Mouse (Mus musculus) testis, adult 2 months (tissue): ENCODE measurements around the gene Anapc5. TPM values are rescaled to one million over a fixed set of nuclear protein-coding genes. Genes with fewer than 3 reads are reported as not detected.
A peak's percentile ranks its signal among the peaks of the same experiment; 100 is the strongest.

Experiments used
- H3K27ac ChIP-seq: fragments of 200-500 bp; 2 replicates; pipeline ENCODE4 v1.5.1; 2012; ENCODE audit warnings: low read depth, low read length; ENCODE audit not compliant: control insufficient read depth, insufficient read depth
- H3K27me3 ChIP-seq: fragments of 200-500 bp; 2 replicates; pipeline ENCODE4 v1.6.1; 2012; ENCODE audit warnings: mild to moderate bottlenecking, low read length, moderate library complexity; ENCODE audit not compliant: control insufficient read depth, insufficient read depth
- H3K36me3 ChIP-seq: fragments of 200-500 bp; 2 replicates; pipeline ENCODE4 v1.6.1; 2012; ENCODE audit warnings: mild to moderate bottlenecking, low read length; ENCODE audit not compliant: control insufficient read depth, insufficient read depth
- H3K4me1 ChIP-seq: fragments of 200-500 bp; 2 replicates; pipeline ENCODE4 v1.6.1; 2012; ENCODE audit warnings: low read length; ENCODE audit not compliant: control insufficient read depth, insufficient read depth
- H3K4me3 ChIP-seq: fragments of 200-500 bp; 2 replicates; pipeline ENCODE4 v1.5.1; 2012; ENCODE audit warnings: low read depth, mild to moderate bottlenecking, low read length, moderate library complexity, mixed read lengths; ENCODE audit not compliant: control insufficient read depth
- CTCF ChIP-seq: fragments of 200-500 bp; IDR thresholded peaks from 2 replicates; pipeline ENCODE4 v1.5.1; 2012; ENCODE audit warnings: low read depth, mild to moderate bottlenecking, inconsistent platforms, low read length, moderate library complexity; ENCODE audit not compliant: control insufficient read depth, insufficient read depth, insufficient replicate concordance
- POLR2A ChIP-seq: fragments of 200-500 bp; IDR thresholded peaks from 2 replicates; pipeline ENCODE4 v1.6.1; 2012; ENCODE audit warnings: low read depth, mild to moderate bottlenecking, inconsistent platforms, low read length, moderate library complexity; ENCODE audit not compliant: control insufficient read depth
- polyA plus RNA-seq: library from polyadenylated mRNA; depleted of rRNA; stranded (reverse); fragments of >200 nt; gene quantifications from 2 replicates; pipeline ENCODE4 v1.2.3, GENCODE M21; 2012

The Anapc5 gene
- polyA plus RNA-seq, 1 experiment = 115 TPM

DNA sequence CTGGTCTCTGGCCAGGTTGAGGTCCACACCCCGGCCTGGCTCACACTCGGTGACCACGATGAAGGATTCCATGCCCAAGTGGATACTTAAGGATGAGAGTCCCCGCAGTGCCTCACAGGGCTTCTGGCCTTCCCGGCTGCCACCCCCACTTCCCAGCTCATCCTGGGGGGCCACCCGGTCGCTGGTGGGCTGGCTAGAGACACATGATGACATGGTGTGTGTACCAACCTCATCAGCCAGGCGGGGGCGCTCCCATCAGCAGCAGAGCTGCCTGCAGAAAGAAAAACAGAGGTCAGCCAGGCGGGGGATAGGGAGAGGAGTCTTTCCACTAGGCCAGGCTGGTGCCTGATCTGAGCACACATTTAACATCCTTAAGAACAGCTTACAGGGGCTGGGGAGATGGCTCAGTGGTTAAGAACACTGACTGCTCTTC, 57.1 kb downstream of the Anapc5 start:
- no peaks in the 10 kb centered on the region for H3K36me3 ChIP-seq
- H3K27me3 ChIP-seq = no peaks in the 10 kb centered on the region; the same call in 1 of the 2 replicates
- TF ChIP-seq POLR2A = no peak
- 0 out of 2 replicates have a peak, but pooled peaks have one; percentile 32 for TF ChIP-seq CTCF
- peak overlapping the region; percentile 41 for H3K4me3 ChIP-seq
- peak overlapping the region; percentile 51 for H3K27ac ChIP-seq
- H3K4me1 ChIP-seq = peaks cover 13% of the 10 kb centered on the region

DNA sequence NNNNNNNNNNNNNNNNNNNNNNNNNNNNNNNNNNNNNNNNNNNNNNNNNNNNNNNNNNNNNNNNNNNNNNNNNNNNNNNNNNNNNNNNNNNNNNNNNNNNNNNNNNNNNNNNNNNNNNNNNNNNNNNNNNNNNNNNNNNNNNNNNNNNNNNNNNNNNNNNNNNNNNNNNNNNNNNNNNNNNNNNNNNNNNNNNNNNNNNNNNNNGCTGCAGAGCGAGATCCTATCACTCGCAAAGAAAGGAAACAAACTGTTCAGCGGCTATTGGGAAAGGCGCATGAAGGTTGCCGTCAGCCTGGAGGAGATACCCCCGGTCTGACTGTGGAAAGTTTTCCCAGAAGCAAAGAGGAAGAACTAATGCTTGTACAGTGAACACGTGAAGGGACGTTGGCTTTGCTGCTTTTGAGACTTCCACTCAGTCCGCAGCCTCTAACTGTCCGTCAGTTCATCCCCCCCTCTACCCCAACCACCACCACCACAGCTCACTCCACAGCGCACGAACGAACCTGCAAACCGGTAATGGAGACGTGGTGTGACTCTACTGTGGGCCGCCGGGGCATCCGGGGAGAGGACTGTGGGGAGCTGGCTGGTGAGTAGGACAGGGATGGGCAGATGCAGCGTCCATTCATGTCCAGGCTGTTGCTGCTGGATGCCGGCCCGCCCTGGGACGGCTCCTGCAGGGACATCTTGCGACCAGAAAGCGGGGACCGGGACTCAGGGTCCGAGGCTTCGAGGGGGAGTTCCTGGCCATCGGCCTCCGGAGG, 57.7 kb downstream of the Anapc5 start:
- H3K36me3 ChIP-seq = no peaks in the 10 kb centered on the region
- peak overlapping the region; percentile 41 for H3K4me3 ChIP-seq
- TF ChIP-seq POLR2A (no peak), CTCF (no peak)
- peaks cover 8% of the 10 kb centered on the region for H3K4me1 ChIP-seq
- peak overlapping the region; percentile 51 for H3K27ac ChIP-seq
- no peaks in the 10 kb centered on the region; the same call in 1 of the 2 replicates for H3K27me3 ChIP-seq

DNA sequence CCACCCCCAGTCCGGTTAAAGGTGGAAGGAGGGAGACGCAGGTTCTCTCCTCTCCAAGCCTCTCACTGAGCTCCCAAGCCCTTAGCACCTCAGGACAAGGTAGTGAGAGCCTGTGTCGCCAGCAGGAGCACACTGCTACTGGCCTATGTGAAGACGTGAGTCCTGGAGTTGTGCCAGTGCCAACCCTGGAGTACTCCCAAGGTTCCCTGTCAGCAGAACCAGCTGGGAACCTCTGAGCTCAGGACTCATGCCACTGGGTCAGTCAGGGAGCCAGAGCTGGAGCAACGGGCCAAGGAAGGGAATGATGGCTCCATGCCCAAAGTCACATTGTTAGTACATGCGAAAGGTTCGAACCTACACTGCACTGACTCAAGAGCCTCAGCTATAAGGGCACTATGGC, 64.5 kb downstream of the Anapc5 start:
- Histone ChIP-seq H3K4me3 (no peak overlapping the region), H3K27ac (no peak overlapping the region), H3K4me1 (no peaks in the 10 kb centered on the region), H3K27me3 (no peaks in the 10 kb centered on the region), H3K36me3 (no peaks in the 10 kb centered on the region)
- TF ChIP-seq CTCF (no peak), POLR2A (no peak)

DNA sequence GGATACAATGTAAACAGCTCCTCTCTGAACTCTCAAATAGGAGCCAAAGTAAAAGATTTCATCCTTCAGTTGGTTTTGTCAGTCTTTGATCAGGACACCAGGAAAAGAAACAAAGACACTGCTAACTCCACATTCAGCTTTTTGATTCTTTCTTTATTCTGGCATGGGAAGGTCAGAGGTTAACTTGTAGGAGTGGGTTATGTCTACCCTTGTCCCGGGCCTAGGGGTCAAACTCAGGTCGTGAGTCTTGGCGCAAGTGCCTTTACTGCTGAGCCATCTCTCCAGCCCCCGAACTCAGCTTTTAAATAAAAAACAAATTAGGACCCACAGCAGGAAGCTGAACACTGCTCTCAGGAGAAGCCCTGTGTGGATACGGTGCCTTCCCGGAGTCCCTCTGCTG, 65.0 kb downstream of the Anapc5 start:
- Histone ChIP-seq H3K4me1 (peaks cover 2% of the 10 kb centered on the region), H3K27me3 (no peaks in the 10 kb centered on the region), H3K4me3 (no peak overlapping the region), H3K27ac (no peak overlapping the region), H3K36me3 (no peaks in the 10 kb centered on the region)
- TF ChIP-seq POLR2A = no peak
- TF ChIP-seq CTCF = no peak

DNA sequence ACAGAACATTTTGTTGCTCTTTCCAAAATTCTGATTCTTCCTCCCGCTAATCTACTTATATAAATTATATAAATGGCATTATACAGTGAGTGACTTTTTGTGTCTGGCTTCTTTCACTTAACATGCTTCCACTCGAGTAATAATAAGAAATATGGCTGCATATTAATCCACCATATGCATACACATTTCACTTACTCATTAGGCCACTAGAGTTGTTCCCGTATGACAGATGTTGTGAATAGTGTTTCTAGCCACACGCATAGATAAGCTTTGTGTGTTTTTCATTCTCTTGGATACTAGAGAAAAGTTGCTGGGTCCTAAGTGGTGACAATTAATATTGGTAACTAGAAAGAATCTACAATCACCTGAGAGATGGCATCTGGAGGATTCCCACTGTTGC, 65.5 kb downstream of the Anapc5 start:
- no peak for TF ChIP-seq POLR2A
- no peak for TF ChIP-seq CTCF
- H3K27me3 ChIP-seq = no peaks in the 10 kb centered on the region
- no peaks in the 10 kb centered on the region for H3K36me3 ChIP-seq
- no peak overlapping the region for H3K4me3 ChIP-seq
- peaks cover 2% of the 10 kb centered on the region for H3K4me1 ChIP-seq
- no peak overlapping the region for H3K27ac ChIP-seq

DNA sequence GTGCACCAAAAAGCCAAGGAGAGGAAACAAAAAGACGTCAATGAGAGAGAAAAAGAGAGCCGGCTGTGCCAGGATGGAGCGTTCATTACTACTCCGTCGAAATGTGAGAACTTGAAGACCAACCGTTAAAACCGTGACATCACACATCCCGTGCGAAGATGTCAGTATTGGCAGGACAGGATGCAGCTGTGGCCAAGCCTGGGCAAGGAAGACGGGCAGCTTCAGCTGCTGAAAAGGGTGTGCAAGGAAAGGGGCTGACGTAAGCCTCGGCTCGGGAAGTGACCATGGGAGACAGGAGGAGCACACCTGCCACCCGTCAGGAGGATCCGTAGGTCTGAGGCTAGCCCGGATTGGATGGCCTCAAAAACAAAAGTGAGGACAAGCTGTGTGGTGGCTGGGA, 66.7 kb downstream of the Anapc5 start:
- no peaks in the 10 kb centered on the region for H3K27me3 ChIP-seq
- peaks cover 2% of the 10 kb centered on the region for H3K4me1 ChIP-seq
- no peak overlapping the region for H3K4me3 ChIP-seq
- H3K27ac ChIP-seq = no peak overlapping the region
- TF ChIP-seq CTCF (no peak), POLR2A (no peak)
- H3K36me3 ChIP-seq = no peaks in the 10 kb centered on the region

DNA sequence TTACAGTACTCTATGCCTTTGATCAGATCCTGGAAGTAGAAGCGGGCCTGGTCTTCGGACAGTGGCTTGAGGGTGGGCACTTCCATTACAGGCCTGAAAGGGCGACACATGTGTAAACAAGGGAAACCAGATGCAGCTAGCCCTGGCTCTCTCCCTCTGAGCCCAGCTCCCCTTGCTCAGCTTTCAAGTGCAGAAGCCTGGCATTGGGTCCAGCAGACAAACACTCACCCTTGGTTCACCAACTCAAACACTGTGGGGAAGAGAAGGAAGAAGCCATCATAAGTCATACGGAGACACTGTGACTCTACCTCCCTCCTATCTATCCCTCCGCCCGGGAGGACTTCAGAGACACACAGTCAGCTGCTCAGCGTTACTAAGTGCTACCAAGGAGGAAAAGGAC, 73.2 kb downstream of the Anapc5 start:
- no peak overlapping the region for H3K27ac ChIP-seq
- no peaks in the 10 kb centered on the region for H3K27me3 ChIP-seq
- TF ChIP-seq CTCF (no peak), POLR2A (no peak)
- no peak overlapping the region for H3K4me3 ChIP-seq
- no peaks in the 10 kb centered on the region for H3K36me3 ChIP-seq
- peaks cover 2% of the 10 kb centered on the region for H3K4me1 ChIP-seq
